Mouse (Mus musculus): ENCODE results near the gene Six3. TPM values are rescaled to one million over a fixed set of nuclear protein-coding genes. Genes with fewer than 3 reads are reported as not detected.

Six3 gene
- polyA plus RNA-seq, 1 experiment from 2014 or later, result 1.5 TPM

GRCm38 (mm10) chr17:85612526-85613265 is 712 bp upstream of the Six3 start:
- no peak for DNase-seq (ENCODE audit: low read depth, low spot score)
- in situ Hi-C loops (cut with MboI; ENCODE audit: low pct_unique_long_range_greater_than_20kb), result no loop called here
- ChIA-PET POLR2A (no interaction called here), CTCF (no interaction called here)
- peaks cover 88% of the 10 kb centered on the region for H3K27me3 ChIP-seq
- TF ChIP-seq CTCF (IDR thresholded peaks at IDR 0.05), result no peak
- ATAC-seq, result no peak

GRCm38 (mm10) chr17:85614011-85614721 is 758 bp downstream of the Six3 start:
- DNase-seq (ENCODE audit: low read depth, low spot score) (no peak), ATAC-seq (no peak)
- TF ChIP-seq CTCF (IDR thresholded peaks at IDR 0.05), result no peak
- in situ Hi-C loops (cut with MboI; ENCODE audit: low pct_unique_long_range_greater_than_20kb), result no loop called here
- POLR2A ChIA-PET, result no interaction called here
- CTCF ChIA-PET, result no interaction called here
- H3K27me3 ChIP-seq, result peaks cover 89% of the 10 kb centered on the region

- in situ Hi-C loops (cut with MboI; ENCODE audit: low pct_unique_long_range_greater_than_20kb), result no loop called here
- ATAC-seq, result no peak
- POLR2A ChIA-PET, result no interaction called here
- H3K27me3 ChIP-seq, result peaks cover 89% of the 10 kb centered on the region
- CTCF ChIA-PET, result no interaction called here
- no peak for TF ChIP-seq CTCF (IDR thresholded peaks at IDR 0.05)
- DNase-seq (ENCODE audit: low read depth, low spot score), result no peak
Observed at GRCm38 (mm10) chr17:85614722-85615331, 1.4 kb downstream of the Six3 start.

- ChIA-PET CTCF (no interaction called here), POLR2A (no interaction called here)
- ATAC-seq (no peak), DNase-seq (ENCODE audit: low read depth, low spot score) (no peak)
- TF ChIP-seq CTCF (IDR thresholded peaks at IDR 0.05), result no peak
- in situ Hi-C loops (cut with MboI; ENCODE audit: low pct_unique_long_range_greater_than_20kb), result no loop called here
- peaks cover 87% of the 10 kb centered on the region for H3K27me3 ChIP-seq
Observed at GRCm38 (mm10) chr17:85615586-85615985, 2.2 kb downstream of the Six3 start.

- ATAC-seq (no peak), DNase-seq (ENCODE audit: low read depth, low spot score) (no peak)
- ChIA-PET CTCF (interaction anchor here (1.6 kb wide), 1 partner anchor 17 kb away, joined by 5 read pairs; no protein-coding TSS in a partner anchor), POLR2A (no interaction called here)
- H3K27me3 ChIP-seq, result peaks cover 82% of the 10 kb centered on the region
- in situ Hi-C loops (cut with MboI; ENCODE audit: low pct_unique_long_range_greater_than_20kb), result no loop called here
- no peak for TF ChIP-seq CTCF (IDR thresholded peaks at IDR 0.05)
Observed at GRCm38 (mm10) chr17:85616526-85617500, 3.4 kb downstream of the Six3 start.

- DNase-seq (ENCODE audit: low read depth, low spot score), result no peak
- ChIA-PET POLR2A (no interaction called here), CTCF (interaction anchor here (1.6 kb wide), 1 partner anchor 16 kb away, joined by 5 read pairs; no protein-coding TSS in a partner anchor)
- in situ Hi-C loops (cut with MboI; ENCODE audit: low pct_unique_long_range_greater_than_20kb), result no loop called here
- no peak for ATAC-seq
- TF ChIP-seq CTCF (IDR thresholded peaks at IDR 0.05), result no peak
- peaks cover 82% of the 10 kb centered on the region for H3K27me3 ChIP-seq
Observed at GRCm38 (mm10) chr17:85617566-85618358, 4.4 kb downstream of the Six3 start.

- peaks cover 84% of the 10 kb centered on the region for H3K27me3 ChIP-seq
- CTCF ChIA-PET, result no interaction called here
- no peak for TF ChIP-seq CTCF (IDR thresholded peaks at IDR 0.05)
- in situ Hi-C loops (cut with MboI; ENCODE audit: low pct_unique_long_range_greater_than_20kb), result no loop called here
- DNase-seq (ENCODE audit: low read depth, low spot score) (no peak), ATAC-seq (no peak)
- POLR2A ChIA-PET, result no interaction called here
Observed at GRCm38 (mm10) chr17:85618359-85619112, 5.1 kb downstream of the Six3 start.

GRCm38 (mm10) chr17:85619113-85620085 is 6.0 kb downstream of the Six3 start:
- TF ChIP-seq CTCF (IDR thresholded peaks at IDR 0.05), result no peak
- no peak for DNase-seq (ENCODE audit: low read depth, low spot score)
- peaks cover 83% of the 10 kb centered on the region for H3K27me3 ChIP-seq
- POLR2A ChIA-PET, result no interaction called here
- in situ Hi-C loops (cut with MboI; ENCODE audit: low pct_unique_long_range_greater_than_20kb), result no loop called here
- CTCF ChIA-PET, result no interaction called here
- no peak for ATAC-seq

Data from Patski (cell line).